Mouse (Mus musculus): ENCODE data around the gene Ank.
A peak's percentile ranks its signal among the peaks of the same experiment; 100 is the strongest.
"Not testable (repeated sequence)": the region's sequence is repeated elsewhere in the genome, so short reads cannot be mapped to it uniquely, and the experiment has no call there.

Ank gene

GRCm38 (mm10) chr15:27467081-27467491 is 609 bp downstream of the Ank start:
- peak; percentile 72 for DNase-seq (ENCODE audit: low read depth, low spot score)

GRCm38 (mm10) chr15:27467641-27468040 is 1.2 kb downstream of the Ank start:
- DNase-seq (ENCODE audit: low read depth, low spot score): peak; percentile 89

GRCm38 (mm10) chr15:27468822-27469488 is 2.5 kb downstream of the Ank start:
- no peak for DNase-seq (ENCODE audit: low read depth, low spot score)

GRCm38 (mm10) chr15:27470346-27470745 is 3.9 kb downstream of the Ank start:
- not testable (repeated sequence) for DNase-seq (ENCODE audit: low read depth, low spot score)

GRCm38 (mm10) chr15:27472315-27472714 is 5.8 kb downstream of the Ank start:
- DNase-seq (ENCODE audit: low read depth, low spot score): peak; percentile 48

GRCm38 (mm10) chr15:27475988-27476387 is 9.5 kb downstream of the Ank start:
- DNase-seq (ENCODE audit: low read depth, low spot score): peak; percentile 71

- DNase-seq (ENCODE audit: low read depth, low spot score): no peak
Observed at GRCm38 (mm10) chr15:27476671-27477070, 10.2 kb downstream of the Ank start.

GRCm38 (mm10) chr15:27477159-27477558 is 10.7 kb downstream of the Ank start:
- DNase-seq (ENCODE audit: low read depth, low spot score): no peak

GRCm38 (mm10) chr15:27477630-27478029 is 11.2 kb downstream of the Ank start:
- DNase-seq (ENCODE audit: low read depth, low spot score): peak; percentile 52

- DNase-seq (ENCODE audit: low read depth, low spot score): peak; percentile 68
Observed at GRCm38 (mm10) chr15:27480333-27481015, 14.0 kb downstream of the Ank start.

- peak; percentile 76 for DNase-seq (ENCODE audit: low read depth, low spot score)
Observed at GRCm38 (mm10) chr15:27481956-27482355, 15.5 kb downstream of the Ank start.

- DNase-seq (ENCODE audit: low read depth, low spot score): no peak
Observed at GRCm38 (mm10) chr15:27483183-27483582, 16.7 kb downstream of the Ank start.

- DNase-seq (ENCODE audit: low read depth, low spot score): no peak
Observed at GRCm38 (mm10) chr15:27485567-27486278, 19.2 kb downstream of the Ank start.

- no peak for DNase-seq (ENCODE audit: low read depth, low spot score)
Observed at GRCm38 (mm10) chr15:27486279-27486618, 19.8 kb downstream of the Ank start.

- DNase-seq (ENCODE audit: low read depth, low spot score): no peak
Observed at GRCm38 (mm10) chr15:27487059-27487458, 20.6 kb downstream of the Ank start.

- peak; percentile 94 for DNase-seq (ENCODE audit: low read depth, low spot score)
Observed at GRCm38 (mm10) chr15:27488042-27488441, 21.6 kb downstream of the Ank start.

GRCm38 (mm10) chr15:27490676-27491075 is 24.2 kb downstream of the Ank start:
- DNase-seq (ENCODE audit: low read depth, low spot score): no peak

- DNase-seq (ENCODE audit: low read depth, low spot score): no peak
Observed at GRCm38 (mm10) chr15:27491425-27492070, 25.1 kb downstream of the Ank start.

- no peak for DNase-seq (ENCODE audit: low read depth, low spot score)
Observed at GRCm38 (mm10) chr15:27492156-27492555, 25.7 kb downstream of the Ank start.

- no peak for DNase-seq (ENCODE audit: low read depth, low spot score)
Observed at GRCm38 (mm10) chr15:27492734-27493133, 26.3 kb downstream of the Ank start.

- DNase-seq (ENCODE audit: low read depth, low spot score): peak; percentile 55
Observed at GRCm38 (mm10) chr15:27493516-27493915, 27.0 kb downstream of the Ank start.

- peak; percentile 79 for DNase-seq (ENCODE audit: low read depth, low spot score)
Observed at GRCm38 (mm10) chr15:27495981-27496401, 29.5 kb downstream of the Ank start.
